Mouse (Mus musculus): ENCODE measurements around the gene 4931408C20Rik. TPM values are rescaled to one million over a fixed set of nuclear protein-coding genes. Genes with fewer than 3 reads are reported as not detected.
A peak's percentile ranks its signal among the peaks of the same experiment; 100 is the strongest.

Gene 4931408C20Rik
- under 1 TPM in 1 of 2 experiments, not detected in 1; 0.09 TPM for total RNA-seq (2021)
- long read RNA-seq, experiment 1, result 0 reads
- long read RNA-seq, experiment 2, result 0 reads

DNA sequence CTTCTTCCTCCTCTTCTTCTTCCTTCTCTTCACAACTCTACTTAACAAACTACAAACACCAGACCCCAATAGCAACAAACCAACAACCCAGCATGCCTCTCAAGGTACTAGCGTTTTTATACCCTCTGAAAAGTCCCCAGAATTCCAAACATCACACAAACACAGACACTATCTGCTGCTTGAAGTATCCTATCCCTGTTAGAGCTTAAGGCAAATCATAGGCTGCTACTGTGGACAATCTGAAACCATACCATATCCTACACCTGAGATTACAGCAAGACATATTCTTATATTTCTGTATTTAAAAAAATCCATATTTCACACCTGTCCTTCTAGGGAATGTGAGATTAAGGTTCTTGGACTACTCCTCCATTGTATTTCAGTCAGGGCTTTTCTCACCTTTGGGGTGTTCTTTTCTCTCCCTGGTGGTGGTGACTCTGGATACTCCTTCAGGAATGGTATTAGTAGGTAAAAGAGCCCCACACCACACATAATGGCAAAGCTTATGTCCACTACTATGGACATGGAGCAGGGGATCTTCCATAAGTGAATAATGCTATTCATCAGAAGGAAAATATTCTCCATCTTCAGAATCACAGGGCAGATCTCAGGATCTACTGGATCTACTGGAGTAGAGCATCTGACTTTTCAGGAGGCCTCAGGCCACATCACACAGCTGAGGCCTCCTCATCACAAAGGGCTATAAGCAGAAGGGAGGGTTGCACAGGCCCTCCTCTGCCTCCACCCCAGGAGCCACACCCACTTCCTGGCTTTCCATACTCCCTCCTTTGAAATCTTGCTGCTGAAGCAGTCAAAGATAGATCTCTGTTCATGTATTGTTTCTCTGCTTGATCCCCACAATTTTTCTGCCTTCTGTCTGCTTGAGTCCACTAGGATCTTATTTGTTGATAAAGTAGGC, at the start of gene 4931408C20Rik:
4931408C20Rik (minus strand) TSS at position 619 of the 919 bp plus-strand sequence.
- intact Hi-C loops (cut with DNase I), result no loop called here

DNA sequence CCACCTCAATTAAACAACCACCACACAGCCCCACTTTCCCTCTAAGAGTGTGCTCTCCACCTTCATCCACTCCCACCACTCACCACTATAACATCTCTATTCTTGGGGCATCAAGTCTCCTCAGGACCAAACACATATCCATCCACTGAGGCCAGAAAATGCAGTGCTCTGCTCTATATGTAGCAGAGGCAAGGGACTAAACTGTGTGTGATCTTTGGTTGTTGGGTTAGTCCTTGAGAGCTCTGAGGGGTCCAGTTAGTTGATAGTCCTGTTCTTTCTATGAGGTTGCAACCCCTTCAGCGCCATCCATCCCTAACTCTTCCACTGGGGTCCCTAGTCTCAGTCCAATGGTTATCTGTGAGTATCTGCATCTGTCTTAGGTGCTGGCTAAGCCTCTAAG, 666 bp upstream of the 4931408C20Rik start:
- intact Hi-C loops (cut with DNase I), result no loop called here
- DNase-seq (ENCODE audit: low spot score in 2 of 2), result peak; percentile 1 to 2

More for the DNA sequence above, at the start of gene 4931408C20Rik:
- DNase-seq (ENCODE audit: low spot score in 2 of 2), result peak; percentile 7 to 8

DNA sequence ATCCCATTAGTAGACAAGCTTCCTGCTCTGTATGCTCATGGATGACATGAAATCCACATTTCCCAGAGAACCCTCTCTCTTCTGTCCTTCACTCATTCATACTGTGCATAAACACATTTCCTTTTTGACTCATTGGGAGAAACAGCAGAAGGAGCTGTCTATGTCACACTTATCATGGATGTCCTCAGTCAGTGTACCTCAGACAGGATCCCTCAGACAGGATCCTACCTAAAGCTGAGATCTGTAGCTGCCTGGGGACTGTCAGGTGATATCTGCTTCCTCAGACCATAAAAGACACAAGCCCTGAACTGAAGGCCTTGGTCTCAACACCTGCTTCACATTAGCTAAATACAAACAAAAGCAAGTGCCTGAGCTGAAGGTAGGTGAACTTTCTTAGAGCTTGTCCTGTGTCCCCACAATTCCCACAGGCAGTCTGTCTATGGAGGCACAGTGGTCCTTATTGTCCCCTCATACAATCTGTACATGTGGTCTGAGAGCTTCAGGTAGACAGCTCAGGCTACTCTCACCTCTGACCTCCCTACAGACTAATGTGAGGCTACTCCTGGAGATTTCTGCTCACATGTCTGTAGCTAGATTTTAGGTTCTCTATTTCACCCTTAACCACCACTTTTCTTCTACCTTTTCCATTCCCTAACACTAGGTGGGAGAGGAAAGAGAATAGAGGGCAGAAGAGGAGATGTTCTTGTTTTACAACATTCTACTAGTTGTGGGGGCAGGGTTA, 1.1 kb downstream of the 4931408C20Rik start:
- intact Hi-C loops (cut with DNase I), result no loop called here
- DNase-seq (ENCODE audit: low spot score in 2 of 2), result no peak

DNA sequence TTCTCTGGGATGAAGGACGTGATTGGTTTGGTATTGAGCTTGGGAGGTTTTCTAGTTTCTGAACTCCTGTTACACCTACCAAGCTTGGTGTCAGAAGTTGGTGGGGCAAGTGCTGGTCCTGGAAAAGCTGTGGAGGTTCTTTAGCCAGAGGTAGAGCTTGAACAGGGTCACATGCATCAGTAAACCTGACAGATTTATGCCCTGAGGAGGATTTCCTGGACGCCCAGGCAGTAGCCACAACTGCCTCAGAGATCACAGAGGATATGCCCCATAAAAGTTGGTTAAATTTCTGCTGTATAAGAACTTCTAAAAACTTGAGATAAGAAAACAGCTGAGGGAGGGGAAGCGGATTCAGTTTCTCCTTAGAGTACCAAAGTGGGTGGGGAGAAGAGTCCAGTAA, 1.9 kb downstream of the 4931408C20Rik start:
- DNase-seq (ENCODE audit: low spot score in 2 of 2), result no peak
- intact Hi-C loops (cut with DNase I), result no loop called here

DNA sequence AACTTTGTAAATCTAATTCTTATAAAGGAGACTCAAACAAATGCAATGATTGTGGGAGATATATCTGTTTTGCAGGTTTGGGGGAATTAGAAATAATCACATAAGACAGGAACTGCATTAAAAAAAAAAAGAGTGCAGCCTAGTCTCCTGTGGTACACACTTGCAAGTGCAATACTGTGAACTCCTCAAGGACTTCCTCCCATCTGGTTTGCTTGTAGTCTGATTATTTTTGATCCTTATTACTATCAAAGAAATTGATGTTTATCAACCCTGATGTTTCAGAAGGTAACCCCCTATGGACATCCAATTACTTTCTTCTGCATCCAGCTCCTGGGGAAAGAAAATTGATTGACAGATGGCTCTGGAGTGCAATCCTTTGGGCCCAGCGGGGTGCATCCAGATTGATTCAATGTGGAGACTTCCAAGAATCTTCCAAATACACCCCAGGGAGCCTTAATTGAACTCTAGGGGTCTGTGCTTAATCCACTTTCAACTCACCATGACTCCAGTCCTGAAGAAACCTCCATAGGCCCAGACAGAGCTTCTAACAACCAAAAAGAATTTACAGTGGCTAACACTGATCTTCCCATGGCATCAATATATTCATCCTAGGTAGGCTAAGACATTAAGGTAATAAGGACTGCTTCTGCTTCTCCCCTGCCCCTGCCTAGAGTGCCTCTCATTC, 37.4 kb downstream of the 4931408C20Rik start:
- DNase-seq (ENCODE audit: low spot score in 2 of 2), result no peak
- intact Hi-C loops (cut with DNase I), result no loop called here

DNA sequence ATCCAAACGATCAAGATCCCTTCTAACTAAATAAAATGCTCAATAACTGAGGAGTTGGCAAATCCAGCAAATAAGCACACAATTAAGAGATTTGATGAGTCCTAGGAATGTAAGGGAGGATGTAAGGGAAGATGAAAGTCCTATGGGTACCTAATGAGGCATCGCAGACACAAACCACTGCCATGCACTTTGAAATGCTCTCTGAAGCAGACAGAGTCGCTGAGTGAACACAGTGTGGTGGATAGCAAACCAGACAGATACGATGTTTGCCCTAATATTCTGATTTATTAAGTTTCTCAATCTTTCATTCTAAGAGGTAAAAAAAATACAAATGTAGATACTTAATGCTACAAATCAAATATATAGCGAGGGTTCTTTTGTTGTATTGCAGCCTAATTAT, 51.2 kb downstream of the 4931408C20Rik start:
- intact Hi-C loops (cut with DNase I), result no loop called here
- DNase-seq (ENCODE audit: low spot score in 2 of 2), result no peak

Data from left cerebral cortex, postnatal 14 days (tissue).